Mouse (Mus musculus) liver, adult 10 weeks (tissue): ENCODE results near the gene Flywch2. TPM values are rescaled to one million over a fixed set of nuclear protein-coding genes. Genes with fewer than 3 reads are reported as not detected.

Experiments
- polyA plus RNA-seq: library from polyadenylated mRNA; stranded (reverse); fragments of 350-450 nt; fragmentation: Illumina TruSeq; extraction: RNeasy Lipid Tissue Mini Kit (QIAGEN cat#74804); gene quantifications from one replicate; pipeline ENCODE4 v1.2.3, GENCODE M21; 2014; ENCODE audit warnings: low read depth, low replicate concordance

Flywch2 gene
- not detected for polyA plus RNA-seq

DNA sequence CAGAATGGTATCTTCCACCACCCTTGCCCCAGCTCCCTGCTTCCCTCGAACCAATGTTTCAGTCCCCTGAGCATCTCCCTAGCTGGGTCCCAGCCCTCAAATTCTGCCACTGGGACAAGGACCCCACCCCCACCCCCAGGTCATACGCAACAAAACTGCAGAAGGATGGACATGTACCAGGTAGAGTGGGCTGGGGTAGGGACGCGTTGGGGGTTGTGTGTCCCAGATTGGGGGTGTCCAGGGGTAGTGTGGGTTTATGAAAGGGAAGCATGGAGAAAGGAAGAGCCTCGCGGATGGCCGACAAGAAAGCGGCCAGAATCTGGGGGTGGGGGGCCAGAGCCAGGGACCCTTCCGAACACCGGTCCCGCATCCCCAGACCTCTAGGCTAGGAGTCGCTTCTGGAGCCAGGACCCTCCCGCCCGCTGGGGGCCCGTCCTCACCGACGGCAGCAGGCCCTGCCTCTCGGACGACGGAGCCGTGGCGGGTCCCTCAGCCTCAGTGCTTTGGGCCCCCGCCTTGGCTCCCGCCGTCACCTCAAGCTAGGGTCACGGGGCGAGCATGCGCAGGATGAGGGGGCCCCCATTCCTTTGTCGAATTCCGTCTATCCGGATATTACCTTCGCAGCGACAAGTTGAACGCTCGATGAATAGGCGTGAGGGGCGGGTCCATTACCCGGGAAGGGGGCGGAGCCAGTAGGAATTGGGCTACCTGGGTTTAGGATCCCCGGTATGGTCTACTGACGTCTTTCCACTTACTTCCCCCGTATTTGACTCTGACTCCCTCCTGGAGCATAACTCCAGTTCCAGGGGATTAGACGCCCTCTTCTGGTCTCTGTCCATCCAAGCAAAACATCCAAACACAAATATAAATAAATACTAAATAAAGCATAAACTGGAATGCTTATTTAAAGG lies at the start of gene Flywch2:
TSS of gene Flywch2 (minus strand) at position 521 of the 911 bp plus-strand sequence.

DNA sequence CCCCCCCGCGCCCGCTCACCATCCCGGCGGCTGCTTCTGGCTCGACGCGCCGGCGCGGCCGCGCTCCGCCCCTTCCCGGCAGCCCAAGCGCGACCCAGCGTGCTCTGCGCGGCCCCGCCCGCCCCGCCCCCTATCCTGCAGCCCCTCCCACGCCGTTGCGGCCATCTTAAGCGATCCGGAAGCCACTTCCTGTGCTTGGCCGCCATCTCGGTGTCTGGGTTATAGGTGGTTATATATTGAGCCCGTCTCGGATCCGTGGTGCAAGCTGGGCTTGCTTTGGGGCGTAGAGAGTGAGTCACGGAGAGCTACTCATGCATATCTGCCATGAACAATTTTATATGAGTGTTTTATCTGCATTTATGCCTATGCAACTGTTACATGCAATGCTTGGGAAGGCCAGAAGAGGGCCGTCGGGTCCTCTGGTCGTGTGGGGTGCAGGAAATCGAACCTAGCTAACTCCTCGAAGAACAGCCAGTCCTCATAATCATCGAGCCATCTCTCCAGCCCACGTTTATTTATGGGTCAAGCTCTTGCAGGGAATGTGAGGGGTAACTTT lies 43.3 kb upstream of the Flywch2 start, which contains the start of gene Elob:
TSS of gene Elob (minus strand) at position 73 of the 556 bp plus-strand sequence.

DNA sequence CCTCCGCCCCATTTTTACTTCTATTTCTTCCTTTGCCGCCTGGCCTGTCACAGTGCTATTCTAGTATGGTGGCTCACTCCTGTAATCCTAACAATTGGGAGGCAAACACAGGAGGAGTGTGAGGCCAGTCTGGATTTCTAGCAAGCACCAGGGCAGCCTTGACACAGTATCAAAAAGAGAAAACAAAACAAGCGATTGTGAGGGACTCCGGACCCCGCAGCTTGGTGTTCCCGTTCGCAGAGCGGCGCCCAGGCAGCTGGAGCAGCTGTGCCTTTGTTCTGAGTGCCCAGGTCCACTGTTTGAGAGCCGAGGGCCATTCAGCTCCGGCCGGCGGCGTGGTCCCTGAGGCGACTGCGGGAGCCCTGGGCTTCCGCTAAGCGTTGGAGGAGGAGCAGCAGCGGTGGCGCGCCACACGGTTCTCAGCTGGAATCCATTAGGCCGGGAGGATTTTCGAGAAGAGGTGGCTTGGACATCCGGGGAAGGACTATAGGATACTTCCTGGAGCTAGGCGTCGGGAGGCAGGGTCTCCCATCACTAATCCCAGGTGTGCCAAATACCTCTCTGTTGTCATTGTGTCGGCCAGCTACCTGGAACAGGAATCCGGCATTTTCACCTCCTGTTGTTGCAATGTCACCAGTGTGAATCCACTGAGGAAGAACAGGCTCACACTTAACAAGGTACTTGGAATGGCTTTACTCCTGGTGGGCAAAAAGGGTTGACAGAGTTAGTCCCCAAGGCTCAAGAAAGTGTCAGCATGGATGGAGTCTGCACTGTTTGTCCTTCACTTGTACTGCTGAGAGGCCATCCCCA lies 4.6 kb upstream of the Flywch2 start, which contains the start of gene Srrm2:
TSS of gene Srrm2 (plus strand) at position 264 of the 810 bp plus-strand sequence.

DNA sequence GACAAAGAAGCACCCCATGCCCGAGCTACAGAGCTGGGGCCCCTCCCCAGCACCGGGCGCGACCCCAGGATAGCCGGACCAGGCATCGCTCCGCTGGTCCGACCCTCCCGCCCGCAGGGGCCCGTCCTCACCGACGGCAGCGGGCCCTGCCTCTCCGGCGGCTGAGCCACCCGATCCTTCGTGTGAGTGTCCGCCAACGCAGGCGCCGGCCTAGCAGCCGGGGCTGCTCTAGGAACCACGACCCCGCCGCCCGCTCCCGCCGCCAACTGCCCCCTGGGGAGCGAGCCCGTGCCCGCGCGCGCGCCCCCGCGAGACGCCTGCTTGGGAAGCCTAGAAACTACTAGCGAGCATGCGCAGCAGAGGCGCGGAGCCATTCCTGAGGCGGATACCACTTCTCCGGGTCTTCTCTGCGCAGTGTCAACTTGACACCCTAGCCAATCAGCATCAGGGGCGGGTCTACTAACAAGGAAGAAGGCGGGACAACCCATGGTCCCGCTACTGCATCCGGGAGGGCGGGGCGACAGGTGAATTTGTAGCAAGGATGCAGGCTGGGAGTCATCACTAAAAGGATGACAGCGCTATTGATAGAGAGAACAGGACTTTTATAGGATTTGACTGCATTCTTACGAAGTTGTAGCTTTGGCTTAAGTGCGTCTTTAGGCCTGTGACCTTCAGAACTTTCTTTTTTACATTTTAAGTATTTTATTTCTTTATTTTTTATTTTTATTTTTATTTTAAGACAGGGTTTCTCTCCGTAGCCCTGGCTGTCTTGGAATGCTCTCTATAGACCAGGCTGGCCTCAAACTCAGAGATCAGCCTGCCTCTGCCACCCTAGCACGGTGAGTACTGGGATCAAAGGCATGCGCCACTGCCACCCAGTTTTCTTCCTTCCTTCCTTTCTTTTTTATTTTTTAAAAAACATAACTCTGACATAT lies 14.3 kb downstream of the Flywch2 start, which contains the start of gene Flywch1:
TSS of gene Flywch1 (minus strand) at position 319 of the 935 bp plus-strand sequence.

DNA sequence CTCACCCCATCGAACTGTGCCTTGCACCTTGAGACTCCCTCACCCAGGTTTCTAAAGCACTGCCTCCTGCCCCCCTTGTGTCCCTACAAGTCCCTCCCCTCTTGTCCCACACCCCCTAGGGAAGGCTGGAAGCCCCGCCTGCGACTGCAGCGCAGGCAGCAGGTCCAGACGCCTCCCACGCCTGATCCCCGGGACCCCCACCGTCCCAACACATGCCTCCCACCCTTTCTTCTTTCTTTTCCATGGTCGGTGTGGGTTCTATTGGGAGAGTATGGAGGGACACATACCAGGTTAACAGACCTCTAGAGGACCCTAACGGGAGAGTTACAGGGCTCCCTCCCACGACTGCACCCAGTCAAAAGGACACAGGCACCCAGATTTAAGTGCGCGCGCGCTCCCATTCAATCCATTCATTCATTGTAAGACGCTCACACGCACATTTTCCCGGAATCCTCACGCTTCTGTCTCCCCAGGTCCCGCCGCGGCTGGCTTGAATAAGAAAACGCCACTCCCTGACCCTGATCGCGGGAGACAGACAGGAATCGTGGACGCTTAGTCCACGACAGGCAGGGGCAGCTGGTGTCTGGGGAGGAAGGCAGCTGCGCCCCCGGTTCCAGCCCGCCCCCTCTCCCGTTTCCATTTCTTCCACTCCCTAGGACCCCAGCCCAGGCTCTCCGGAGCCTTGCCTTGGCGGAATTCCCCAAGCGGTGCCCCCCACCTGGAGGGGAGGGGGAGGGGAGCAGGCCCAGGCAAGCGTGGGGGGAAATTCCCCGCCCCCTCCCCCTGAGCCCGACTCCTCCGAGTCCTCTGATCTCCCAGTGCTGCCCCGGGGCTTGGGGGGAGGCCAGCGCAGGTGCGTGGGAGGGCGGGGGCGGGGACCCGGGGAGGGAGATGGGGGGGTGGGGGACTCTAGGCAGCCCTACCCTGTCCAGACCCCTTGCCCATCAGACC lies 40.3 kb downstream of the Flywch2 start, which contains the start of gene Kremen2:
TSS of gene Kremen2 (minus strand) at position 533 of the 951 bp plus-strand sequence.

DNA sequence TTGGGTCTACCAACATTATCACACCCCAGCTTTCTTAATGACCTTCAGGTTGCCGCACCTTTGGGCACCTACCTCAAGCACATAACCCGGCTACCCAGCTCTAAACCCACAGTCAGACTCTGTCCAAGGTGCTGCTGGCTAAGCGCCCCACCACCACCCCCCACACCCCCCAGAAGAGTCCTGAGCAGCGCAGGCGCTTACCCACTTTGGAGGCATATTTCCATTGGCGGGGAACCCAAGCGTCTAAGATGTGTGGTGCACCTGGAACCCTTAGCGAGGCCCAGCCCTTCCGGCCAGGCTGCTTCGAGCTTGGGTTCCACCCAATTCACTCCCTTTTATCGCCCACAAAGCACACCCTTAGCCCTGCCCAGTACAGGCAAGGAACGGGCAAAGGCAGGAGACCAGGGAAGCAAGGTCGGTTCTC lies 45.3 kb downstream of the Flywch2 start, which contains the start of gene Paqr4:
TSS of gene Paqr4 (minus strand) at position 270 of the 424 bp plus-strand sequence.

Other genes with a start within 250 kb of the Flywch2 start
- gene Zfp213, start 221.8 kb downstream of the Flywch2 start, polyA plus RNA-seq = 0.45 TPM
- not detected for gene Zfp13, start 186.6 kb downstream of the Flywch2 start, polyA plus RNA-seq
- not detected for gene Zscan10, start 185.2 kb downstream of the Flywch2 start, polyA plus RNA-seq
- not detected for gene Mmp25, start 140.8 kb downstream of the Flywch2 start, polyA plus RNA-seq
- not detected for gene Bicdl2, start 125.6 kb downstream of the Flywch2 start, polyA plus RNA-seq
- 6.7 TPM for gene Hcfc1r1, start 112.5 kb downstream of the Flywch2 start, polyA plus RNA-seq
- 0.82 TPM for gene Thoc6, start 112.2 kb downstream of the Flywch2 start, polyA plus RNA-seq
- gene Tnfrsf12a, start 108.6 kb downstream of the Flywch2 start, polyA plus RNA-seq = 0.85 TPM
- gene Cldn6, start 106.8 kb downstream of the Flywch2 start, polyA plus RNA-seq = not detected
- not detected for gene Cldn9, start 102.1 kb downstream of the Flywch2 start, polyA plus RNA-seq
- not detected for gene 1520401A03Rik, start 63.3 kb downstream of the Flywch2 start, polyA plus RNA-seq
- 0.19 TPM for gene Pkmyt1, start 59.7 kb downstream of the Flywch2 start, polyA plus RNA-seq
- gene Paqr4, start 45.2 kb downstream of the Flywch2 start, polyA plus RNA-seq = 0.61 TPM
- gene Kremen2, start 40.2 kb downstream of the Flywch2 start, polyA plus RNA-seq = not detected
- 1.4 TPM for gene Flywch1, start 14.5 kb downstream of the Flywch2 start, polyA plus RNA-seq
- 42.5 TPM for gene Srrm2, start 4.5 kb upstream of the Flywch2 start, polyA plus RNA-seq
- gene Elob, start 43.1 kb upstream of the Flywch2 start, polyA plus RNA-seq = 9.9 TPM
- not detected for gene Prss33, start 50.0 kb upstream of the Flywch2 start, polyA plus RNA-seq
- not detected for gene Prss32, start 57.8 kb upstream of the Flywch2 start, polyA plus RNA-seq
- gene Prss41, start 58.1 kb upstream of the Flywch2 start, polyA plus RNA-seq = not detected
- not detected for gene Prss21, start 82.0 kb upstream of the Flywch2 start, polyA plus RNA-seq
- not detected for gene Dcpp1, start 94.8 kb upstream of the Flywch2 start, polyA plus RNA-seq
- not detected for gene Dcpp2, start 94.8 kb upstream of the Flywch2 start, polyA plus RNA-seq
- gene Dcpp3, start 131.4 kb upstream of the Flywch2 start, polyA plus RNA-seq = not detected
- gene Sbp, start 155.6 kb upstream of the Flywch2 start, polyA plus RNA-seq = not detected
- gene Sbpl, start 169.2 kb upstream of the Flywch2 start, polyA plus RNA-seq = not detected
- not detected for gene Prss30, start 194.5 kb upstream of the Flywch2 start, polyA plus RNA-seq
- gene Prss22, start 212.0 kb upstream of the Flywch2 start, polyA plus RNA-seq = not detected